Mouse (Mus musculus) olfactory bulb, adult 2 months (tissue): Measurements from ENCODE around the gene Cmtr2.

Source experiments
- CTCF ChIP-seq: fragments of 200-500 bp; IDR thresholded peaks from 2 replicates; pipeline ENCODE4 v1.5.1; 2012; ENCODE audit warnings: low read depth, mild to moderate bottlenecking, low read length, moderate library complexity; ENCODE audit not compliant: insufficient read depth
- POLR2A ChIP-seq: fragments of 200-500 bp; IDR thresholded peaks from 2 replicates; pipeline ENCODE4 v1.6.1; 2012; ENCODE audit warnings: mild to moderate bottlenecking, low read depth, low read length, moderate library complexity; ENCODE audit not compliant: insufficient read depth

DNA sequence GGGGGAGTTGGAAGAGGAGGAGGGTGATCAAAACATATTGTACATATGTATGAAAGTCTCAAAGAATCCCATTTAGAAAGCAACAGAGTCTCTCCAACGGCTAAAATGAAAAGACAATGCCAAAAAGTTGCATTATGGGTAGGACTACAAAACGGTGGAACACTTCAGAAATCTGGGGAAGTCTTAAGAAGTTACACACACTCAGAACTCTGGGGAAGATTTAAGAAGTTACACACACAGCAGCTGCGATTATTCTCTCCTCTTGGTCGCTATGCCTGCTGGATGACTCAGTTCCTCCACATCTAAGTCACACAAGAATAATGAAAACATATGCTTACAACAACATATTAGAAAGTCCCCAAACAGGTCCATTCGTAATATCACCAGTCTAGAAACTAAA is 788 bp downstream of the Cmtr2 start:
- TF ChIP-seq CTCF, result no peak
- no peak for TF ChIP-seq POLR2A
